Mouse (Mus musculus): ENCODE data around the gene Klf17.
"Not testable (repeated sequence)": the region's sequence is repeated elsewhere in the genome, so short reads cannot be mapped to it uniquely, and the experiment has no call there.

The Klf17 gene

GRCm38 (mm10) chr4:117765416-117765815 lies at the start of gene Klf17:
TSS of gene Klf17 (minus strand) at chr4:117765648.
- no peak for DNase-seq

DNA sequence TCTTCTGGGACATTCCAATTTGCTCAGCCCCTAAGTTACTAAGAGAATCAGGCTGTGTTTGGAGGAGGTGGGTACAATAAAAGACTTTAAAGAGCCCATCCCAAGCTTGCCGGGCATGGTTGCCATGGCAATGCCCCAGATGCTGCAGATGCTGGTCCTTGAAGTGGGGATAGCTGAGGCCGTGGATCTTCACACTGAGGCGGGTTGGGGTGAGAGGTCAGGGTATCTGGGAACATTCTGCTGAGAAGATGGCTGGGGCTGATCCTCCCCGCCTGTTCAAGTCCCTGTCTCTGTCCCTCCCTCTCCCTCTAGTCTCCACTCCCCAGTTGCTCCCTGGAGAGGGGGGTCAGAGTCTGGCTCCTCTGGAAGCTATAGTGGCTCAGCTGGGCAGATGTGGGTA lies 48.9 kb upstream of the Klf17 start:
- no peak for DNase-seq

DNA sequence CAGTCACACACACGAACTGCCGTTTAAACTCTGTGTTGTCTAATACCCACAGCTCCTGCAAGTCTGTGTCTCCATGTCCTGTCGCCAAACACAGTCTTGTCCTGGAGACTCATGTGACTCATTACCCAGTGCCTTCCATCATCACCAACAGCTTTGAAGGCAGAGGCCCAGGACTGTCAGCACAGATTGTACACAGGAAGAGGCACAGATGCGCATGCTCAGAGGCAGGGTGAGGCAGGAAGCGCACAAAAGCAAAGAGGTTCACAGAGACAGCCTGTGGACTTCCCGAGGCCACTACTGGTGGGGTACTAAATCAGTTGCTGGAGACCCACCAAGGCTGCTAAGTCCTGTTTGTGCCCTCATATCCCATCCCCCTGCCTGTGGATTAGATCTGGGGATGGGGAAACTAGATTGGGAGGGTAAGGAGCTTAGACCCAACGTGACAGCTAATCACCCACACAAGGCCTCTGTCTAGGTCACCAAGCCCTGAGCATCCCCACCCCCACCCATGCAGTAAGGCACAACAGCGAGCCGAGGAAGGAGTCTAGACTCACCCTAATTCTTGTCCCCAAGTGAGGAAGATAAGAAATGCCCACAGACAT lies 48.2 kb upstream of the Klf17 start:
- DNase-seq = no peak

GRCm38 (mm10) chr4:117810933-117811332 lies 45.5 kb upstream of the Klf17 start:
- no peak for DNase-seq

DNA sequence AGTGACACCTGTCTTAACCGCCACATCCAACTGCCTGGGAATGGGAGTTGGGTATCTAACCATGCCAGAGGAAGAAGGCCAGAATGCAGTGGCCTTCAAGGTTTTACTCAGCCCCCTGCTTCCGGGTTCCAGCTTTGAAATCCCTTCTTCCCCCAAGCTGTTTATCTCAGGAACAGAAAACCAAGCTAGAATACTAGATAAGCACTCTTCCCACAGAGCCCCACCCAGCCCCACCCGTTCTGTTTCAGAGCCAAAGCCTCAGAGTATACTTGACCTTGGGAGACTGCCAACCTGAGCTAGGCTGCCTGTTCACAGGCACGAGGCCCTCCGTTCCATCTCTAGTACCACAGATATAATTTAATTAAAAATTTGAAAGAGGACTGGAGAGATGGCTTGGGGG lies 41.5 kb upstream of the Klf17 start:
- no peak for DNase-seq

GRCm38 (mm10) chr4:117799904-117800303 lies 34.5 kb upstream of the Klf17 start:
- DNase-seq = no peak

- DNase-seq = no peak
Measured at GRCm38 (mm10) chr4:117788308-117788707, 22.9 kb upstream of the Klf17 start.

GRCm38 (mm10) chr4:117786963-117787362 lies 21.5 kb upstream of the Klf17 start:
- DNase-seq = no peak

DNA sequence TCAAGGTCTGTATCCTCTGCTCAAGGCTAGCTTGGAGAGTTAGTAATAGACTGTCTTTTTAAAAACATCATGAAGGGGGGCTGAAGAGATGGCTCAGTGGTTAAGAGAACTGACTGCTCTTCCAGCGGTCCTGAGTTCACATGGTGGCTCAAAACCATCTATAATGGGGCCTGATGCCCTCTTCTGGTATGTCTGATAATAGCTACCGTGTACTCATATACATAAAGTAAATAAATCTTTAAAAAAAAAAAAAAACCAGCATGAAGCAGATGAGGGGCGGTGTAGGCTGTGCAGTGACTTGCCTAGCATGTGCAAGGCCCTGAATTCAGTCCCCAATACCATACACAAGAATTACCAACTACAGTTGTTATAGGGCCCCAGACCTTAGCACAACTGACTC lies 17.5 kb upstream of the Klf17 start:
- no peak for DNase-seq

DNA sequence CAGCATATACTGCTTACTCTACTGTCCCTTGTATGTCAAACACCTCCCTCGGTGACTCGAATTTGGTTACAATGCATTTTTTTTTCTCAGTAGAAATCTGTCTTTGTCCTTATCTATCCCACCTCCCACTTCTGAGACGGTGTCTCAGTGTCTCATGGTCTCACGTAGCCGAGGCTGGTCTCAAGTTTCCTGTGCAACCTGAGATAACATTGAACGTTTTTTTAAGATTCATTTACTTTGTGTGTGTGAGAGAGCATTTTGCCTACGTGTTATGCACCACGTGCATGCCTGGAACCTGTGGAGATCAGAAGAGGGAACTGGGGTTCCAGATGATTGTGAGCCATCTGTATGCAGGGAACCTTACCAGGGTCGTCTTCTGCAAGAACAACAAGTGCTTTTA lies 7.5 kb upstream of the Klf17 start:
- no peak for DNase-seq

DNA sequence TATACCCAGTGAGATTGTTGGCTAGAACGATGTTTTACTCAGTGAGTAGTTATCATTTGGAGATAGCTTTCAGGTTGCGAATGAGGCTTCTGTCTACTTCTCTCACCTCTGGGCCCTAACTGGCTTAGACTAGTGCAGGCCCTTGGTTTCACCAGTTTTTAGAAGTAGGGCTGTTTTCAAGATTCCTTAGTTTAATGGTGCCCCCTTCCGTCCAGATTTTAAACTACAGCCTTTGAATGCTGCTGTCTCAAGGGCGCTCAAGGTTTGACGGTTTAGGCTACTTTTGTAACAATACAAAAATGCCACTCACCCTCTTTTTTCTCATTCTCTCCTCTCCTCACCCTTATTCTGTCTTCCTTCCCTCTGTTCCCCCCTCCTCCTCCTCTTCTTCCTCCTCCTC lies 5.5 kb upstream of the Klf17 start:
- DNase-seq = peak; percentile 5

- no peak for DNase-seq
Measured at GRCm38 (mm10) chr4:117760151-117760550, 5.3 kb downstream of the Klf17 start.

- not testable (repeated sequence) for DNase-seq
Measured at GRCm38 (mm10) chr4:117752469-117752868, 13.0 kb downstream of the Klf17 start.

GRCm38 (mm10) chr4:117737559-117737958 lies 27.9 kb downstream of the Klf17 start:
- no peak for DNase-seq

- DNase-seq = no peak
Measured at GRCm38 (mm10) chr4:117731926-117732325, 33.5 kb downstream of the Klf17 start.

GRCm38 (mm10) chr4:117724112-117724511 lies 41.3 kb downstream of the Klf17 start, which contains the start of gene Gm12845:
TSS of gene Gm12845 (plus strand) at chr4:117724412.
- DNase-seq = no peak

GRCm38 (mm10) chr4:117713303-117714098 lies 51.9 kb downstream of the Klf17 start:
- no peak for DNase-seq

GRCm38 (mm10) chr4:117712314-117712713 lies 53.1 kb downstream of the Klf17 start:
- no peak for DNase-seq

GRCm38 (mm10) chr4:117708780-117709550 lies 56.5 kb downstream of the Klf17 start:
- no peak for DNase-seq
